Mouse (Mus musculus): ENCODE results near the gene Spc24.
"Not testable (repeated sequence)": the region's sequence is repeated elsewhere in the genome, so short reads cannot be mapped to it uniquely, and the experiment has no call there.

The Spc24 gene

GRCm38 (mm10) chr9:21760155-21761088, at the start of gene Spc24:
Gene Spc24 (minus strand): TSS chr9:21760303.
- DNase-seq = peak; percentile 94 to 96

- peak in 1 of 2 experiments; percentile 39 for DNase-seq
Observed at GRCm38 (mm10) chr9:21808561-21808960, 48.5 kb upstream of the Spc24 start.

- DNase-seq = no peak
Observed at GRCm38 (mm10) chr9:21806976-21807375, 46.9 kb upstream of the Spc24 start.

- no peak for DNase-seq
Observed at GRCm38 (mm10) chr9:21806363-21806762, 46.3 kb upstream of the Spc24 start.

GRCm38 (mm10) chr9:21803986-21804644, 44.0 kb upstream of the Spc24 start:
- peak; percentile 90 to 91 for DNase-seq

GRCm38 (mm10) chr9:21801591-21801990, 41.5 kb upstream of the Spc24 start:
- DNase-seq = no peak

- DNase-seq = no peak
Observed at GRCm38 (mm10) chr9:21801121-21801520, 41.0 kb upstream of the Spc24 start.

- DNase-seq = no peak
Observed at GRCm38 (mm10) chr9:21799010-21799350, 38.9 kb upstream of the Spc24 start.

- DNase-seq = peak; percentile 96
Observed at GRCm38 (mm10) chr9:21798345-21799009, 38.4 kb upstream of the Spc24 start, which contains the start of gene Kank2. Gene Kank2 (minus strand): TSS chr9:21798744.

GRCm38 (mm10) chr9:21797921-21798344, 37.8 kb upstream of the Spc24 start:
- DNase-seq = peak; percentile 84 to 90

GRCm38 (mm10) chr9:21796919-21797318, 36.8 kb upstream of the Spc24 start:
- DNase-seq = no peak

GRCm38 (mm10) chr9:21796259-21796658, 36.2 kb upstream of the Spc24 start:
- peak; percentile 32 to 61 for DNase-seq

- no peak for DNase-seq
Observed at GRCm38 (mm10) chr9:21795579-21795978, 35.5 kb upstream of the Spc24 start.

- no peak for DNase-seq
Observed at GRCm38 (mm10) chr9:21794925-21795324, 34.8 kb upstream of the Spc24 start.

- no peak for DNase-seq
Observed at GRCm38 (mm10) chr9:21794344-21794834, 34.3 kb upstream of the Spc24 start.

- DNase-seq = not testable (repeated sequence)
Observed at GRCm38 (mm10) chr9:21793507-21793906, 33.4 kb upstream of the Spc24 start.

GRCm38 (mm10) chr9:21792644-21793043, 32.5 kb upstream of the Spc24 start:
- DNase-seq = peak; percentile 57 to 71

- peak; percentile 73 to 82 for DNase-seq
Observed at GRCm38 (mm10) chr9:21791861-21792260, 31.8 kb upstream of the Spc24 start.

GRCm38 (mm10) chr9:21788234-21788633, 28.1 kb upstream of the Spc24 start:
- no peak for DNase-seq

- no peak for DNase-seq
Observed at GRCm38 (mm10) chr9:21787654-21788053, 27.6 kb upstream of the Spc24 start.

- peak; percentile 82 to 86 for DNase-seq
Observed at GRCm38 (mm10) chr9:21786906-21787305, 26.8 kb upstream of the Spc24 start.

- DNase-seq = not testable (repeated sequence)
Observed at GRCm38 (mm10) chr9:21786309-21786708, 26.2 kb upstream of the Spc24 start.
